Mouse (Mus musculus): Measurements from ENCODE around the gene Fam234b.

DNA sequence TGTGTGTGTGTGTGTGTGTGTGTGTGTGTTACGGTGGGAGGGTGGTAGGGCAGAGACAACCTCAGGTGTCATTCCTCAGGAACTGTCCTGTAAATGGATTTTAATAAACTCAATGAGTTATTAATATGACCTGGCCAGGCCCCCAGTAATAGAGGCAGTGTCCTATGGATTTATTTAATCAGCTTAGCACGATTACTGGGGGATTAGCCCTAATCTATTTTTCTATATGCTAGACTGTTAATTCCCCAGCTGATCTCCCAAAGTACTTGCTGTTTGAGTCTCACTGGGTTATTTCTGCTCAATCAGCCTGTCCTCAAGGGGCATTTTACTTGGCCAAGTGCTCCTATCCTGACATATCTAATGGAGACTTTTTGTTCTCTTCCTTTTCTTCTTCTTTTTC lies 14.9 kb downstream of the Fam234b start:
- no peak for TF ChIP-seq CTCF (IDR thresholded peaks at IDR 0.05; ENCODE audit: low read depth, low read length)
- TF ChIP-seq GATA1 (IDR thresholded peaks at IDR 0.05; ENCODE audit: borderline replicate concordance, low read length) = no peak
- TF ChIP-seq POLR2AphosphoS5 (IDR thresholded peaks at IDR 0.05; ENCODE audit: insufficient replicate concordance, low read depth, low read length) = no peak

All from G1E (cell line).